Mouse (Mus musculus) central nervous system, embryonic 18 days (tissue): ENCODE data around the gene Tmem208. TPM values are rescaled to one million over a fixed set of nuclear protein-coding genes. Genes with fewer than 3 reads are reported as not detected.

Experiments
- polyA plus RNA-seq: library from polyadenylated mRNA; depleted of rRNA; stranded (reverse); fragments of >200 nt; gene quantifications from 2 replicates; pipeline ENCODE4 v1.2.3, GENCODE M21; 2012; rRNA removed

Gene Tmem208
- polyA plus RNA-seq, result 119 and 132 TPM in 2 replicates

GRCm38 (mm10) chr8:105326141-105326672, at the start of gene Tmem208, which contains the start of gene Lrrc29:
Gene Tmem208 (plus strand): TSS chr8:105326354.
Gene Lrrc29 (minus strand): TSS chr8:105326278.

GRCm38 (mm10) chr8:105289805-105290460, 36.2 kb upstream of the Tmem208 start, which contains the start of gene 4931428F04Rik:
Gene 4931428F04Rik (minus strand): TSS chr8:105289864.

GRCm38 (mm10) chr8:105295895-105296573, 30.1 kb upstream of the Tmem208 start, which contains the start of gene Exoc3l:
Gene Exoc3l (minus strand): TSS chr8:105296101.

GRCm38 (mm10) chr8:105297511-105298192, 28.5 kb upstream of the Tmem208 start, which contains the start of gene E2f4:
Gene E2f4 (plus strand): TSS chr8:105297663.

GRCm38 (mm10) chr8:105305211-105306145, 20.7 kb upstream of the Tmem208 start, which contains the start of gene Elmo3:
Gene Elmo3 (plus strand): TSS chr8:105305601.

GRCm38 (mm10) chr8:105347428-105348221, 21.5 kb downstream of the Tmem208 start, which contains the start of gene Fhod1:
Gene Fhod1 (minus strand): TSS chr8:105347953.

GRCm38 (mm10) chr8:105348450-105349095, 22.4 kb downstream of the Tmem208 start, which contains the start of gene Slc9a5:
Gene Slc9a5 (plus strand): TSS chr8:105348843.

GRCm38 (mm10) chr8:105373032-105373431, 46.9 kb downstream of the Tmem208 start, which contains the start of gene Plekhg4:
Gene Plekhg4 (plus strand): TSS chr8:105373274.

Other genes with a start within 250 kb of the Tmem208 start
- gene Ces3b, start 242.6 kb upstream of the Tmem208 start, polyA plus RNA-seq, result not detected in 2 replicates
- 0.04 and 0.08 TPM in 2 replicates for gene Ces4a, start 194.6 kb upstream of the Tmem208 start, polyA plus RNA-seq
- 27.4 and 27.6 TPM in 2 replicates for gene Cbfb, start 155.7 kb upstream of the Tmem208 start, polyA plus RNA-seq
- 37.4 and 39.4 TPM in 2 replicates for gene D230025D16Rik, start 101.2 kb upstream of the Tmem208 start, polyA plus RNA-seq
- 5.6 and 7.8 TPM in 2 replicates for gene B3gnt9, start 71.2 kb upstream of the Tmem208 start, polyA plus RNA-seq
- 9.0 and 10.3 TPM in 2 replicates for gene Tradd, start 61.7 kb upstream of the Tmem208 start, polyA plus RNA-seq
- 1.2 and 1.5 TPM in 2 replicates for gene Fbxl8, start 61.7 kb upstream of the Tmem208 start, polyA plus RNA-seq
- gene Hsf4, start 56.6 kb upstream of the Tmem208 start, polyA plus RNA-seq, result 0.66 and 1.0 TPM in 2 replicates
- gene Nol3, start 50.2 kb upstream of the Tmem208 start, polyA plus RNA-seq, result 2.1 and 2.2 TPM in 2 replicates
- 173 and 209 TPM in 2 replicates for gene 4931428F04Rik, start 36.5 kb upstream of the Tmem208 start, polyA plus RNA-seq
- 8.0 and 9.1 TPM in 2 replicates for gene Exoc3l, start 30.3 kb upstream of the Tmem208 start, polyA plus RNA-seq
- 73.3 and 73.4 TPM in 2 replicates for gene E2f4, start 28.7 kb upstream of the Tmem208 start, polyA plus RNA-seq
- 1.3 and 1.8 TPM in 2 replicates for gene Elmo3, start 20.8 kb upstream of the Tmem208 start, polyA plus RNA-seq
- gene Lrrc29, start 76 bp upstream of the Tmem208 start, polyA plus RNA-seq, result 1.2 and 1.4 TPM in 2 replicates
- gene Fhod1, start 21.6 kb downstream of the Tmem208 start, polyA plus RNA-seq, result 3.7 and 4.6 TPM in 2 replicates
- 59.2 and 61.5 TPM in 2 replicates for gene Slc9a5, start 22.5 kb downstream of the Tmem208 start, polyA plus RNA-seq
- 14.5 and 17.4 TPM in 2 replicates for gene Plekhg4, start 46.9 kb downstream of the Tmem208 start, polyA plus RNA-seq
- 0.04 and 0.09 TPM in 2 replicates for gene Kctd19, start 87.1 kb downstream of the Tmem208 start, polyA plus RNA-seq
- 0.47 and 0.82 TPM in 2 replicates for gene Lrrc36, start 87.2 kb downstream of the Tmem208 start, polyA plus RNA-seq
- gene Tppp3, start 145.2 kb downstream of the Tmem208 start, polyA plus RNA-seq, result 99.4 and 162 TPM in 2 replicates
- gene Zdhhc1, start 170.5 kb downstream of the Tmem208 start, polyA plus RNA-seq, result 38.3 and 39.3 TPM in 2 replicates
- 0.85 and 3.1 TPM in 2 replicates for gene Hsd11b2, start 192.4 kb downstream of the Tmem208 start, polyA plus RNA-seq
- 254 and 273 TPM in 2 replicates for gene Atp6v0d1, start 239.7 kb downstream of the Tmem208 start, polyA plus RNA-seq